Mouse (Mus musculus) mouse embryonic stem cell (cell line): ENCODE measurements around the gene Astn2.

Experiments
- in situ Hi-C, 2 experiments: fragments of 300-500 bp; cut with MboI; formaldehyde crosslinking; loops; 1 replicate in 1 of 2; 3 replicates in 1 of 2; pipeline ENCODE4 v1.14.3; 2019 to 2020; ENCODE audit warnings: low sequenced_read_pairs in 2 of 2, low pct_unique_long_range_greater_than_20kb in 1 of 2, mixed read lengths in 1 of 2; ENCODE audit not compliant: unreplicated experiment in 1 of 2

Astn2 gene

GRCm38 (mm10) chr4:65916027-65917008 lies 488.1 kb downstream of the Astn2 start:
- in situ Hi-C loops = no loop called here

- in situ Hi-C loops = no loop called here
Measured at GRCm38 (mm10) chr4:65912247-65912942, 492.0 kb downstream of the Astn2 start.

GRCm38 (mm10) chr4:65907660-65908059 lies 496.8 kb downstream of the Astn2 start:
- in situ Hi-C loops = no loop called here

GRCm38 (mm10) chr4:65904963-65905362 lies 499.4 kb downstream of the Astn2 start:
- in situ Hi-C loops = no loop called here

- in situ Hi-C loops = no loop called here
Measured at GRCm38 (mm10) chr4:65896092-65897027, 508.1 kb downstream of the Astn2 start.

- in situ Hi-C loops = no loop called here
Measured at GRCm38 (mm10) chr4:65888332-65888993, 515.9 kb downstream of the Astn2 start.

- in situ Hi-C loops = no loop called here
Measured at GRCm38 (mm10) chr4:65886862-65887261, 517.5 kb downstream of the Astn2 start.

- in situ Hi-C loops = no loop called here
Measured at GRCm38 (mm10) chr4:65885921-65886320, 518.5 kb downstream of the Astn2 start.

- in situ Hi-C loops = no loop called here
Measured at GRCm38 (mm10) chr4:65874236-65874781, 530.1 kb downstream of the Astn2 start.

- in situ Hi-C loops = no loop called here
Measured at GRCm38 (mm10) chr4:65864551-65864950, 539.9 kb downstream of the Astn2 start.

GRCm38 (mm10) chr4:65843191-65843590 lies 561.2 kb downstream of the Astn2 start:
- in situ Hi-C loops = no loop called here

- in situ Hi-C loops = no loop called here
Measured at GRCm38 (mm10) chr4:65839550-65840000, 564.8 kb downstream of the Astn2 start.

- in situ Hi-C loops = no loop called here
Measured at GRCm38 (mm10) chr4:65838781-65839180, 565.6 kb downstream of the Astn2 start.

GRCm38 (mm10) chr4:65832971-65833370 lies 571.4 kb downstream of the Astn2 start:
- in situ Hi-C loops = no loop called here

GRCm38 (mm10) chr4:65831872-65832271 lies 572.5 kb downstream of the Astn2 start:
- in situ Hi-C loops = no loop called here

- in situ Hi-C loops = no loop called here
Measured at GRCm38 (mm10) chr4:65830495-65830894, 573.9 kb downstream of the Astn2 start.

GRCm38 (mm10) chr4:65821070-65821469 lies 583.3 kb downstream of the Astn2 start:
- in situ Hi-C loops = no loop called here

- in situ Hi-C loops = no loop called here
Measured at GRCm38 (mm10) chr4:65820236-65820635, 584.2 kb downstream of the Astn2 start.
